Mouse (Mus musculus): ENCODE measurements at regions not wholly inside any gene's neighbourhood (a gene's known extent, or its start where the extent isn't known, plus 50 kb on each side); places are given as distances from the start of the nearest gene placed in this dataset.

DNA sequence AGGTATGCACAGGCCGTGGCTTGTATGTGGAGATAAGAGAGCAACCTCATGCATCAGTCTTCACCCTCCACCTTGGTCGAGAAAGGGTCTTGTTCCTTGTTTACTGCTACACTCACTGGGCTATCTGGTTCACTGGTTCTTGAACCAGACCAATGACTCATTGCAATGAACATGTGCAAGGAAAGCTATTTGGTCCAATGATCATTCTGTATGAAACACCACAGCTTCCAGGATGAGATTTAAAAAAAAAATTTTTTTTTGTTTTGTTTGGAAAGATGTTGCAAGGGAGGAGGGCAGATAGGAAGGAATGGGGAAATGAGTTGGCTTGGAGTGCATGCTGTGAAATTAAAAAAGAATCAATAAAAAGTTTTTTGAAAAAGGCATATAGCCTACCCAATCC lies 174.7 kb downstream of the En1 start:
- TF ChIP-seq POLR2A (IDR thresholded peaks at IDR 0.05; ENCODE audit: borderline replicate concordance, insufficient read depth, low read length), result no peak
- TF ChIP-seq CTCF (IDR thresholded peaks at IDR 0.05; ENCODE audit: borderline replicate concordance, insufficient read depth, low read depth, low read length), result no peak

All from cerebellum, adult 2 months (tissue).